Mouse (Mus musculus) spleen, postnatal 14 days (tissue): ENCODE measurements around the gene Gm10142.
"Not testable (repeated sequence)": the region's sequence is repeated elsewhere in the genome, so short reads cannot be mapped to it uniquely, and the experiment has no call there.

ENCODE experiments used
- DNase-seq, 2 experiments: peaks; one replicate each; pipeline ENCODE4 v3.0.0; 2021 to 2022; ENCODE audit warnings: low spot score in 2 of 2

The Gm10142 gene

GRCm38 (mm10) chr10:77715507-77715906, at the start of gene Gm10142:
Gm10142 (plus strand) TSS chr10:77715807.
- no peak for DNase-seq

- no peak for DNase-seq
Observed at GRCm38 (mm10) chr10:77666342-77666741, 49.3 kb upstream of the Gm10142 start.

- DNase-seq, result no peak
Observed at GRCm38 (mm10) chr10:77667402-77667801, 48.2 kb upstream of the Gm10142 start.

GRCm38 (mm10) chr10:77670710-77671109, 44.9 kb upstream of the Gm10142 start:
- DNase-seq, result no peak

GRCm38 (mm10) chr10:77671519-77671918, 44.1 kb upstream of the Gm10142 start:
- DNase-seq, result no peak

GRCm38 (mm10) chr10:77673765-77674164, 41.8 kb upstream of the Gm10142 start:
- peak in 1 of 2 experiments; percentile 13 for DNase-seq

GRCm38 (mm10) chr10:77677562-77677961, 38.0 kb upstream of the Gm10142 start:
- peak in 1 of 2 experiments; percentile 14 for DNase-seq

- no peak for DNase-seq
Observed at GRCm38 (mm10) chr10:77682994-77683393, 32.6 kb upstream of the Gm10142 start.

GRCm38 (mm10) chr10:77684181-77684580, 31.4 kb upstream of the Gm10142 start:
- no peak for DNase-seq

- no peak for DNase-seq
Observed at GRCm38 (mm10) chr10:77685895-77686664, 29.5 kb upstream of the Gm10142 start, which contains the start of gene Tspear. Tspear (plus strand) TSS chr10:77686569.

- no peak for DNase-seq
Observed at GRCm38 (mm10) chr10:77687021-77687420, 28.6 kb upstream of the Gm10142 start.

- not testable (repeated sequence) for DNase-seq
Observed at GRCm38 (mm10) chr10:77690356-77690807, 25.2 kb upstream of the Gm10142 start, which contains the start of gene Gm19402. Gm19402 (minus strand) TSS chr10:77690757.

- no peak for DNase-seq
Observed at GRCm38 (mm10) chr10:77697133-77697532, 18.5 kb upstream of the Gm10142 start, which contains the start of gene Gm9508. Gm9508 (minus strand) TSS chr10:77697233.

- DNase-seq, result no peak
Observed at GRCm38 (mm10) chr10:77706326-77706725, 9.3 kb upstream of the Gm10142 start, which contains the start of gene Gm10272. Gm10272 (plus strand) TSS chr10:77706626.

- DNase-seq, result no peak
Observed at GRCm38 (mm10) chr10:77709831-77710230, 5.8 kb upstream of the Gm10142 start.

- not testable (repeated sequence) for DNase-seq
Observed at GRCm38 (mm10) chr10:77711157-77711556, 4.5 kb upstream of the Gm10142 start, which contains the start of gene Gm10024. Gm10024 (plus strand) TSS chr10:77711457.

GRCm38 (mm10) chr10:77713734-77714133, 1.9 kb upstream of the Gm10142 start:
- no peak for DNase-seq

- DNase-seq, result not testable (repeated sequence)
Observed at GRCm38 (mm10) chr10:77720299-77720698, 4.7 kb downstream of the Gm10142 start, which contains the start of gene Krtap12-1. Krtap12-1 (plus strand) TSS chr10:77720599.

GRCm38 (mm10) chr10:77724855-77725254, 9.2 kb downstream of the Gm10142 start:
- no peak for DNase-seq

GRCm38 (mm10) chr10:77726186-77726585, 10.6 kb downstream of the Gm10142 start, which contains the start of gene Gm10100:
Gm10100 (plus strand) TSS chr10:77726486.
- DNase-seq, result no peak

GRCm38 (mm10) chr10:77728280-77728679, 12.7 kb downstream of the Gm10142 start:
- DNase-seq, result no peak

- no peak for DNase-seq
Observed at GRCm38 (mm10) chr10:77729241-77729640, 13.6 kb downstream of the Gm10142 start.

- DNase-seq, result no peak
Observed at GRCm38 (mm10) chr10:77735928-77736327, 20.3 kb downstream of the Gm10142 start.
